Mouse (Mus musculus): ENCODE results near the gene Slc7a1. TPM values are rescaled to one million over a fixed set of nuclear protein-coding genes. Genes with fewer than 3 reads are reported as not detected.

Slc7a1 gene
- polyA plus RNA-seq, 1 experiment from 2014 or later, result 13.0 TPM

- Histone ChIP-seq H3K36me3 (replicated peaks) (peaks cover 14% of the 10 kb centered on the region), H3K27ac (replicated peaks) (no peak overlapping the region), H3K27me3 (replicated peaks; ENCODE audit: low read depth, poor library complexity, severe bottlenecking) (no peaks in the 10 kb centered on the region)
Measured at GRCm38 (mm10) chr5:148388251-148389006, 11.3 kb downstream of the Slc7a1 start.

GRCm38 (mm10) chr5:148387820-148388219 is 11.9 kb downstream of the Slc7a1 start:
- no peak overlapping the region for H3K27ac ChIP-seq (replicated peaks)
- no peaks in the 10 kb centered on the region; the same call in 1 of the 2 replicates for H3K9me3 ChIP-seq
- no peak for DNase-seq (ENCODE audit: low spot score)
- peaks cover 6% of the 10 kb centered on the region; the same call in 1 of the 2 replicates for H3K4me1 ChIP-seq
- H3K36me3 ChIP-seq (replicated peaks), result peaks cover 14% of the 10 kb centered on the region
- H3K27me3 ChIP-seq (replicated peaks; ENCODE audit: low read depth, poor library complexity, severe bottlenecking), result no peaks in the 10 kb centered on the region
- H3K4me3 ChIP-seq, result no peak overlapping the region
- 93% methylated on average over 2 of the region's 2 CpGs for WGBS

More at GRCm38 (mm10) chr5:148388251-148389006, 11.3 kb downstream of the Slc7a1 start:
- peaks cover 6% of the 10 kb centered on the region; the same call in 1 of the 2 replicates for H3K4me1 ChIP-seq
- 92% methylated on average over 18 of the region's 18 CpGs for WGBS
- H3K9me3 ChIP-seq, result no peaks in the 10 kb centered on the region; the same call in 1 of the 2 replicates
- no peak for DNase-seq (ENCODE audit: low spot score)
- H3K4me3 ChIP-seq, result no peak overlapping the region

- WGBS, result 85% methylated on average over 9 of the region's 9 CpGs
- Histone ChIP-seq H3K4me3 (no peak overlapping the region), H3K36me3 (replicated peaks) (peaks cover 14% of the 10 kb centered on the region), H3K4me1 (peaks cover 6% of the 10 kb centered on the region; the same call in 1 of the 2 replicates), H3K27me3 (replicated peaks; ENCODE audit: low read depth, poor library complexity, severe bottlenecking) (no peaks in the 10 kb centered on the region), H3K9me3 (no peaks in the 10 kb centered on the region; the same call in 1 of the 2 replicates), H3K27ac (replicated peaks) (no peak overlapping the region)
- DNase-seq (ENCODE audit: low spot score), result no peak
Measured at GRCm38 (mm10) chr5:148386471-148386870, 13.2 kb downstream of the Slc7a1 start.

- Histone ChIP-seq H3K4me3 (no peak overlapping the region), H3K36me3 (replicated peaks) (peaks cover 14% of the 10 kb centered on the region), H3K4me1 (peaks cover 6% of the 10 kb centered on the region; the same call in 1 of the 2 replicates), H3K27me3 (replicated peaks; ENCODE audit: low read depth, poor library complexity, severe bottlenecking) (no peaks in the 10 kb centered on the region), H3K27ac (replicated peaks) (no peak overlapping the region), H3K9me3 (no peaks in the 10 kb centered on the region; the same call in 1 of the 2 replicates)
- DNase-seq (ENCODE audit: low spot score), result no peak
- 85% methylated on average over 9 of the region's 9 CpGs for WGBS
Measured at GRCm38 (mm10) chr5:148384501-148385055, 15.1 kb downstream of the Slc7a1 start.

GRCm38 (mm10) chr5:148383841-148384500 is 15.7 kb downstream of the Slc7a1 start:
- Histone ChIP-seq H3K36me3 (replicated peaks) (peaks cover 10% of the 10 kb centered on the region), H3K27me3 (replicated peaks; ENCODE audit: low read depth, poor library complexity, severe bottlenecking) (no peaks in the 10 kb centered on the region), H3K4me1 (peaks cover 6% of the 10 kb centered on the region; the same call in 1 of the 2 replicates), H3K27ac (replicated peaks) (no peak overlapping the region), H3K9me3 (no peaks in the 10 kb centered on the region; the same call in 1 of the 2 replicates), H3K4me3 (no peak overlapping the region)
- DNase-seq (ENCODE audit: low spot score), result no peak
- WGBS, result 75% methylated on average over 14 of the region's 14 CpGs

GRCm38 (mm10) chr5:148381083-148381482 is 18.6 kb downstream of the Slc7a1 start:
- WGBS, result 87% methylated on average over 8 of the region's 8 CpGs
- peaks cover 10% of the 10 kb centered on the region for H3K36me3 ChIP-seq (replicated peaks)
- no peak for DNase-seq (ENCODE audit: low spot score)
- H3K27ac ChIP-seq (replicated peaks), result no peak overlapping the region
- H3K9me3 ChIP-seq, result peaks cover 2% of the 10 kb centered on the region; the same call in 1 of the 2 replicates
- H3K4me3 ChIP-seq, result no peak overlapping the region
- H3K27me3 ChIP-seq (replicated peaks; ENCODE audit: low read depth, poor library complexity, severe bottlenecking), result no peaks in the 10 kb centered on the region
- H3K4me1 ChIP-seq, result peaks cover 6% of the 10 kb centered on the region; the same call in 1 of the 2 replicates

GRCm38 (mm10) chr5:148380246-148380504 is 19.5 kb downstream of the Slc7a1 start:
- Histone ChIP-seq H3K36me3 (replicated peaks) (peaks cover 16% of the 10 kb centered on the region), H3K9me3 (peaks cover 2% of the 10 kb centered on the region; the same call in 1 of the 2 replicates), H3K4me3 (no peak overlapping the region), H3K4me1 (peaks cover 4% of the 10 kb centered on the region; the same call in 1 of the 2 replicates), H3K27me3 (replicated peaks; ENCODE audit: low read depth, poor library complexity, severe bottlenecking) (no peaks in the 10 kb centered on the region), H3K27ac (replicated peaks) (no peak overlapping the region)
- 91% methylated on average over 6 of the region's 6 CpGs for WGBS
- DNase-seq (ENCODE audit: low spot score), result no peak

GRCm38 (mm10) chr5:148379455-148380245 is 20.1 kb downstream of the Slc7a1 start:
- Histone ChIP-seq H3K27ac (replicated peaks) (no peak overlapping the region), H3K9me3 (peaks cover 2% of the 10 kb centered on the region; the same call in 1 of the 2 replicates), H3K4me1 (no peaks in the 10 kb centered on the region), H3K4me3 (no peak overlapping the region), H3K36me3 (replicated peaks) (peaks cover 16% of the 10 kb centered on the region), H3K27me3 (replicated peaks; ENCODE audit: low read depth, poor library complexity, severe bottlenecking) (no peaks in the 10 kb centered on the region)
- WGBS, result 88% methylated on average over 17 of the region's 17 CpGs
- DNase-seq (ENCODE audit: low spot score), result no peak

- Histone ChIP-seq H3K4me3 (no peak overlapping the region), H3K27me3 (replicated peaks; ENCODE audit: low read depth, poor library complexity, severe bottlenecking) (no peaks in the 10 kb centered on the region), H3K4me1 (peaks cover 6% of the 10 kb centered on the region; the same call in 1 of the 2 replicates), H3K27ac (replicated peaks) (no peak overlapping the region), H3K9me3 (peaks cover 2% of the 10 kb centered on the region; the same call in 1 of the 2 replicates), H3K36me3 (replicated peaks) (peaks cover 14% of the 10 kb centered on the region)
- 91% methylated on average over 3 of the region's 3 CpGs for WGBS
- DNase-seq (ENCODE audit: low spot score), result no peak
Measured at GRCm38 (mm10) chr5:148378707-148379106, 21.0 kb downstream of the Slc7a1 start.

- Histone ChIP-seq H3K9me3 (peaks cover 2% of the 10 kb centered on the region; the same call in 1 of the 2 replicates), H3K36me3 (replicated peaks) (peaks cover 13% of the 10 kb centered on the region), H3K4me3 (no peak overlapping the region), H3K27me3 (replicated peaks; ENCODE audit: low read depth, poor library complexity, severe bottlenecking) (no peaks in the 10 kb centered on the region), H3K4me1 (peaks cover 6% of the 10 kb centered on the region; the same call in 1 of the 2 replicates), H3K27ac (replicated peaks) (no peak overlapping the region)
- WGBS, result 87% methylated on average over 4 of the region's 4 CpGs
- no peak for DNase-seq (ENCODE audit: low spot score)
Measured at GRCm38 (mm10) chr5:148378232-148378508, 21.5 kb downstream of the Slc7a1 start.

GRCm38 (mm10) chr5:148377439-148378231 is 22.1 kb downstream of the Slc7a1 start:
- H3K4me1 ChIP-seq, result peaks cover 6% of the 10 kb centered on the region; the same call in 1 of the 2 replicates
- H3K9me3 ChIP-seq, result peaks cover 2% of the 10 kb centered on the region; the same call in 1 of the 2 replicates
- no peak for DNase-seq (ENCODE audit: low spot score)
- H3K4me3 ChIP-seq, result no peak overlapping the region
- H3K36me3 ChIP-seq (replicated peaks), result peaks cover 13% of the 10 kb centered on the region
- no peak overlapping the region for H3K27ac ChIP-seq (replicated peaks)
- H3K27me3 ChIP-seq (replicated peaks; ENCODE audit: low read depth, poor library complexity, severe bottlenecking), result no peaks in the 10 kb centered on the region
- 93% methylated on average over 17 of the region's 17 CpGs for whole genome bisulfite sequencing

Measured in embryonic facial prominence, embryonic 10.5 days (tissue).